Mouse (Mus musculus): ENCODE results near the gene Rnf113a2. TPM values are rescaled to one million over a fixed set of nuclear protein-coding genes. Genes with fewer than 3 reads are reported as not detected.

The Rnf113a2 gene
- total and polyA plus RNA-seq, 3 experiments, result 47.9 to 73.5 (median 59.1) TPM

DNA sequence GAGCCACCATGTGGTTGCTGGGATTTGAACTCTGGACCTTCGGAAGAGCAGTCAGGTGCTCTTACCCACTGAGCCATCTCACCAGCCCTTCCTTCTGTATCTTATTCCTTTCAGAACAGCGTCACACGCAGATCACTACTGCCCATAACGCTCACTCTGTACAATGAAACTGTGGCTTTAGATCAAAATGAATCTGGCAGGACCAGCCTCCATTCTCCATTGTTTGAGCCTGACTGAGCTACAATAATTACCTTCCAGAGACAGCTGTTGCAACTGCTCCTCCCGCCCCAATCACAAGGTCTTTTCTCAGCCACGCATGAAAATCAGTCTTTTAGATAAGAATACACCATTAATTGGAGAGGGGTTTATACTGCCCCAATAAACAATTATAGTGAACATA lies 12.5 kb upstream of the Rnf113a2 start:
- Histone ChIP-seq H3K4me1 (ENCODE audit: insufficient read depth, low read depth, low read length) (peaks cover 39% of the 10 kb centered on the region), H3K27me3 (ENCODE audit: insufficient read depth, low read length) (no peaks in the 10 kb centered on the region), H3K36me3 (replicated peaks) (peaks cover 24% of the 10 kb centered on the region), H3K9me3 (replicated peaks) (no peaks in the 10 kb centered on the region), H3K4me3 (ENCODE audit: low read depth, low read length) (no peak overlapping the region)
- DNase-seq (ENCODE audit: low spot score) (no peak), ATAC-seq (ENCODE audit: extremely low read depth, insufficient number of reproducible peaks, low FRiP score, poor library complexity, severe bottlenecking) (no peak)
- TF ChIP-seq GATA2 (IDR thresholded peaks at IDR 0.05; ENCODE audit: borderline replicate concordance, low read depth, low read length), result no peak
- TF ChIP-seq CTCF (IDR thresholded peaks at IDR 0.05; ENCODE audit: low read depth, low read length), result no peak
- no peak for TF ChIP-seq GATA1 (IDR thresholded peaks at IDR 0.05; ENCODE audit: borderline replicate concordance, low read length)
- TF ChIP-seq TAL1 (conservative IDR thresholded peaks at IDR 0.05; ENCODE audit: low read depth, low read length), result no peak
- TF ChIP-seq POLR2AphosphoS5 (IDR thresholded peaks at IDR 0.05; ENCODE audit: insufficient replicate concordance, low read depth, low read length), result no peak

GRCm38 (mm10) chr12:84407259-84407658 lies 9.7 kb upstream of the Rnf113a2 start:
- Histone ChIP-seq H3K4me3 (ENCODE audit: low read depth, low read length) (no peak overlapping the region), H3K4me1 (ENCODE audit: insufficient read depth, low read depth, low read length) (peaks cover 29% of the 10 kb centered on the region), H3K27me3 (ENCODE audit: insufficient read depth, low read length) (no peaks in the 10 kb centered on the region), H3K9me3 (replicated peaks) (no peaks in the 10 kb centered on the region), H3K36me3 (replicated peaks) (peaks cover 17% of the 10 kb centered on the region)
- ATAC-seq (ENCODE audit: extremely low read depth, insufficient number of reproducible peaks, low FRiP score, poor library complexity, severe bottlenecking) (no peak), DNase-seq (ENCODE audit: low spot score) (no peak)
- TF ChIP-seq TAL1 (conservative IDR thresholded peaks at IDR 0.05; ENCODE audit: low read depth, low read length), result no peak
- TF ChIP-seq CTCF (IDR thresholded peaks at IDR 0.05; ENCODE audit: low read depth, low read length), result no peak
- no peak for TF ChIP-seq GATA2 (IDR thresholded peaks at IDR 0.05; ENCODE audit: borderline replicate concordance, low read depth, low read length)
- no peak for TF ChIP-seq POLR2AphosphoS5 (IDR thresholded peaks at IDR 0.05; ENCODE audit: insufficient replicate concordance, low read depth, low read length)
- TF ChIP-seq GATA1 (IDR thresholded peaks at IDR 0.05; ENCODE audit: borderline replicate concordance, low read length), result no peak

DNA sequence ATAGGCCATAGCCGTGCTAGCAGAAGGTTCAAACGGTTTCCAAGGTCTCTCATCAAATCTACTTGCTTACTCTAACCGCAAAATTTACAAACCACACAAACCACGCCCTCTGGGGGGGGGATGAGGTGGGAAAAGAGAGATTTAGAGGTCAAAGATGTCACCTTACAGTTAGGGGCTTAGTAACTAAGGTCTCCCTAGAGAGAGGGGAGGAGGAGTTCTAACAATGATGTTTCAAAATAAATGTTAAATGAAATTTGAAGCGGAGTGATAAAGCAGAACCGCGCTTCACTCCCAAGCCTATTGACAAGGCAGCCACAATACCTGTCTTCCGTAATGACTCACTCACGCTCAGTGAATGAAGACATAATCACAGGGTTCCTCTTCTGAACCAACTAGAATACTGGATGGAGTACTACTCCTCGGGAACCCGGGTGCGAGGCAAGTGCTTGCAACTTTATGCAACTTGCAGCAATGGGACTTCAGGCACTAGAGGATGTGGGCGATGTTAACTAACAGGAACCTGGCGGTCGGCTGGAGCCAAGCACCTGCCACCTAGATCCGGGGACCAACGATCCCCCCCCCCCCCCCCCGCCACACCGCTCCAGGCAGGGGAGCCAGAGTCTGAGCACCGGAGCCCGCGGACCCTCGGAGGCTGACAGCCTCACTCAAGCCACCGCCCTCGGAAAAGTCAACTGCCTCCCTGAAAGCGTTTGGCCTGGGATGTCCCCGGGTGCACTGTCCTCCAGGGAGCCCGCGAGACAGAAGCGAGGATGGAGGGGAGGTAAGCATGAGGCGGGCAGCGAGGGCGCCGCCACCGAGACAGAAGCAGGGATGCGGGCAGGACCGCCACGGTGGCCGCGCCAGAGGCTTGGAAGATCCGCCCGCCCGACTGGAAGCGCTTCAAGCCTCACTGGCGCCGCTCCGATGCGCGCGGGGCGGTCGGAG lies 8.8 kb upstream of the Rnf113a2 start:
- ATAC-seq (ENCODE audit: extremely low read depth, insufficient number of reproducible peaks, low FRiP score, poor library complexity, severe bottlenecking), result peak; percentile 48; the same call in 1 of the 2 replicates
- TF ChIP-seq TAL1 (conservative IDR thresholded peaks at IDR 0.05; ENCODE audit: low read depth, low read length), result no peak
- TF ChIP-seq POLR2AphosphoS5 (IDR thresholded peaks at IDR 0.05; ENCODE audit: insufficient replicate concordance, low read depth, low read length), result no peak
- TF ChIP-seq CTCF (IDR thresholded peaks at IDR 0.05; ENCODE audit: low read depth, low read length), result no peak

GRCm38 (mm10) chr12:84408819-84409507 lies 8.0 kb upstream of the Rnf113a2 start, which contains the start of the genes Entpd5 and Bbof1:
Gene Entpd5 (minus strand): TSS chr12:84409029.
Gene Bbof1 (plus strand): TSS chr12:84409071.
- peaks cover 29% of the 10 kb centered on the region for H3K4me1 ChIP-seq (ENCODE audit: insufficient read depth, low read depth, low read length)

More for the DNA sequence above, 8.8 kb upstream of the Rnf113a2 start:
- no peaks in the 10 kb centered on the region for H3K9me3 ChIP-seq (replicated peaks)
- peak overlapping the region; percentile 90 for H3K4me3 ChIP-seq (ENCODE audit: low read depth, low read length)
- DNase-seq (ENCODE audit: low spot score), result peak; percentile 63
- H3K36me3 ChIP-seq (replicated peaks), result peaks cover 16% of the 10 kb centered on the region
- H3K27me3 ChIP-seq (ENCODE audit: insufficient read depth, low read length), result no peaks in the 10 kb centered on the region
- peaks cover 29% of the 10 kb centered on the region for H3K4me1 ChIP-seq (ENCODE audit: insufficient read depth, low read depth, low read length)

GRCm38 (mm10) chr12:84417605-84417922 lies 568 bp downstream of the Rnf113a2 start:
- peaks cover 17% of the 10 kb centered on the region for H3K4me1 ChIP-seq (ENCODE audit: insufficient read depth, low read depth, low read length)
- DNase-seq (ENCODE audit: low spot score) (no peak), ATAC-seq (ENCODE audit: extremely low read depth, insufficient number of reproducible peaks, low FRiP score, poor library complexity, severe bottlenecking) (no peak)
- H3K4me3 ChIP-seq (ENCODE audit: low read depth, low read length), result peak overlapping the region; percentile 78
- H3K36me3 ChIP-seq (replicated peaks), result peaks cover 21% of the 10 kb centered on the region
- no peaks in the 10 kb centered on the region for H3K9me3 ChIP-seq (replicated peaks)
- H3K27me3 ChIP-seq (ENCODE audit: insufficient read depth, low read length), result no peaks in the 10 kb centered on the region
- TF ChIP-seq POLR2AphosphoS5 (IDR thresholded peaks at IDR 0.05; ENCODE audit: insufficient replicate concordance, low read depth, low read length), result no peak
- no peak for TF ChIP-seq TAL1 (conservative IDR thresholded peaks at IDR 0.05; ENCODE audit: low read depth, low read length)
- TF ChIP-seq GATA2 (IDR thresholded peaks at IDR 0.05; ENCODE audit: borderline replicate concordance, low read depth, low read length), result no peak
- no peak for TF ChIP-seq GATA1 (IDR thresholded peaks at IDR 0.05; ENCODE audit: borderline replicate concordance, low read length)
- TF ChIP-seq CTCF (IDR thresholded peaks at IDR 0.05; ENCODE audit: low read depth, low read length), result no peak

More at GRCm38 (mm10) chr12:84408819-84409507, 8.0 kb upstream of the Rnf113a2 start, which contains the start of the genes Entpd5 and Bbof1:
- DNase-seq (ENCODE audit: low spot score), result peak; percentile 84
- peak within 1 kb of the TSS; percentile 90 for H3K4me3 ChIP-seq (ENCODE audit: low read depth, low read length)
- H3K27me3 ChIP-seq (ENCODE audit: insufficient read depth, low read length), result no peaks in the 10 kb centered on the region
- peak; percentile 64 for ATAC-seq (ENCODE audit: extremely low read depth, insufficient number of reproducible peaks, low FRiP score, poor library complexity, severe bottlenecking)
- TF ChIP-seq TAL1 (conservative IDR thresholded peaks at IDR 0.05; ENCODE audit: low read depth, low read length), result no peak
- no peak for TF ChIP-seq GATA1 (IDR thresholded peaks at IDR 0.05; ENCODE audit: borderline replicate concordance, low read length)
- TF ChIP-seq POLR2AphosphoS5 (IDR thresholded peaks at IDR 0.05; ENCODE audit: insufficient replicate concordance, low read depth, low read length), result no peak
- TF ChIP-seq GATA2 (IDR thresholded peaks at IDR 0.05; ENCODE audit: borderline replicate concordance, low read depth, low read length), result no peak
- TF ChIP-seq CTCF (IDR thresholded peaks at IDR 0.05; ENCODE audit: low read depth, low read length), result no peak
- peaks cover 14% of the 10 kb centered on the region for H3K36me3 ChIP-seq (replicated peaks)
- H3K9me3 ChIP-seq (replicated peaks), result no peaks in the 10 kb centered on the region

GRCm38 (mm10) chr12:84423990-84424389 lies 7.0 kb downstream of the Rnf113a2 start:
- ATAC-seq (ENCODE audit: extremely low read depth, insufficient number of reproducible peaks, low FRiP score, poor library complexity, severe bottlenecking) (no peak), DNase-seq (ENCODE audit: low spot score) (no peak)
- TF ChIP-seq POLR2AphosphoS5 (IDR thresholded peaks at IDR 0.05; ENCODE audit: insufficient replicate concordance, low read depth, low read length), result no peak
- TF ChIP-seq GATA2 (IDR thresholded peaks at IDR 0.05; ENCODE audit: borderline replicate concordance, low read depth, low read length), result no peak
- no peak for TF ChIP-seq CTCF (IDR thresholded peaks at IDR 0.05; ENCODE audit: low read depth, low read length)
- Histone ChIP-seq H3K27me3 (ENCODE audit: insufficient read depth, low read length) (no peaks in the 10 kb centered on the region), H3K9me3 (replicated peaks) (no peaks in the 10 kb centered on the region), H3K36me3 (replicated peaks) (peaks cover 11% of the 10 kb centered on the region), H3K4me1 (ENCODE audit: insufficient read depth, low read depth, low read length) (peaks cover 2% of the 10 kb centered on the region; the same call in 1 of the 2 replicates), H3K4me3 (ENCODE audit: low read depth, low read length) (no peak overlapping the region)
